Mouse (Mus musculus) cerebellum, adult 8-10 months (tissue): ENCODE data around the gene Gm45062.

ENCODE experiments used
- DNase-seq: peaks from one replicate; pipeline ENCODE4 v3.0.0; 2022

Gm45062 gene

GRCm38 (mm10) chr6:8370624-8371023, 111.4 kb downstream of the Gm45062 start:
- no peak for DNase-seq

GRCm38 (mm10) chr6:8373051-8373450, 113.8 kb downstream of the Gm45062 start:
- no peak for DNase-seq

GRCm38 (mm10) chr6:8373851-8374250, 114.6 kb downstream of the Gm45062 start:
- DNase-seq = no peak

GRCm38 (mm10) chr6:8374290-8374689, 115.0 kb downstream of the Gm45062 start:
- no peak for DNase-seq

GRCm38 (mm10) chr6:8374712-8375111, 115.5 kb downstream of the Gm45062 start:
- no peak for DNase-seq

GRCm38 (mm10) chr6:8376351-8376750, 117.1 kb downstream of the Gm45062 start:
- DNase-seq = no peak

- no peak for DNase-seq
These were observed 118.4 kb downstream of the Gm45062 start for GRCm38 (mm10) chr6:8377667-8378066.

GRCm38 (mm10) chr6:8389307-8389706, 130.1 kb downstream of the Gm45062 start:
- DNase-seq = no peak

- no peak for DNase-seq
These were observed 131.0 kb downstream of the Gm45062 start for GRCm38 (mm10) chr6:8390296-8390695.

- no peak for DNase-seq
These were observed 131.7 kb downstream of the Gm45062 start for GRCm38 (mm10) chr6:8390935-8391334.

- DNase-seq = no peak
These were observed 133.8 kb downstream of the Gm45062 start for GRCm38 (mm10) chr6:8393029-8393428.

- no peak for DNase-seq
These were observed 134.8 kb downstream of the Gm45062 start for GRCm38 (mm10) chr6:8394044-8394443.

GRCm38 (mm10) chr6:8395061-8395460, 135.8 kb downstream of the Gm45062 start:
- DNase-seq = no peak

- no peak for DNase-seq
These were observed 138.0 kb downstream of the Gm45062 start for GRCm38 (mm10) chr6:8397252-8397651.

- DNase-seq = no peak
These were observed 140.5 kb downstream of the Gm45062 start for GRCm38 (mm10) chr6:8399710-8400109.

- DNase-seq = no peak
These were observed 143.9 kb downstream of the Gm45062 start for GRCm38 (mm10) chr6:8403127-8403526.

GRCm38 (mm10) chr6:8405844-8406243, 146.6 kb downstream of the Gm45062 start:
- DNase-seq = no peak

- DNase-seq = no peak
These were observed 149.1 kb downstream of the Gm45062 start for GRCm38 (mm10) chr6:8408332-8408731.

GRCm38 (mm10) chr6:8409865-8410264, 150.6 kb downstream of the Gm45062 start:
- no peak for DNase-seq

- peak; percentile 71 for DNase-seq
These were observed 153.8 kb downstream of the Gm45062 start for GRCm38 (mm10) chr6:8412845-8413598.

- peak; percentile 46 for DNase-seq
These were observed 154.8 kb downstream of the Gm45062 start for GRCm38 (mm10) chr6:8414020-8414419.

GRCm38 (mm10) chr6:8415823-8416222, 156.6 kb downstream of the Gm45062 start:
- DNase-seq = no peak

- no peak for DNase-seq
These were observed 157.7 kb downstream of the Gm45062 start for GRCm38 (mm10) chr6:8416802-8417569.

GRCm38 (mm10) chr6:8419485-8420186, 160.4 kb downstream of the Gm45062 start:
- DNase-seq = no peak
